Mouse (Mus musculus): Measurements from ENCODE around the gene Timm8a1.

Timm8a1 gene

DNA sequence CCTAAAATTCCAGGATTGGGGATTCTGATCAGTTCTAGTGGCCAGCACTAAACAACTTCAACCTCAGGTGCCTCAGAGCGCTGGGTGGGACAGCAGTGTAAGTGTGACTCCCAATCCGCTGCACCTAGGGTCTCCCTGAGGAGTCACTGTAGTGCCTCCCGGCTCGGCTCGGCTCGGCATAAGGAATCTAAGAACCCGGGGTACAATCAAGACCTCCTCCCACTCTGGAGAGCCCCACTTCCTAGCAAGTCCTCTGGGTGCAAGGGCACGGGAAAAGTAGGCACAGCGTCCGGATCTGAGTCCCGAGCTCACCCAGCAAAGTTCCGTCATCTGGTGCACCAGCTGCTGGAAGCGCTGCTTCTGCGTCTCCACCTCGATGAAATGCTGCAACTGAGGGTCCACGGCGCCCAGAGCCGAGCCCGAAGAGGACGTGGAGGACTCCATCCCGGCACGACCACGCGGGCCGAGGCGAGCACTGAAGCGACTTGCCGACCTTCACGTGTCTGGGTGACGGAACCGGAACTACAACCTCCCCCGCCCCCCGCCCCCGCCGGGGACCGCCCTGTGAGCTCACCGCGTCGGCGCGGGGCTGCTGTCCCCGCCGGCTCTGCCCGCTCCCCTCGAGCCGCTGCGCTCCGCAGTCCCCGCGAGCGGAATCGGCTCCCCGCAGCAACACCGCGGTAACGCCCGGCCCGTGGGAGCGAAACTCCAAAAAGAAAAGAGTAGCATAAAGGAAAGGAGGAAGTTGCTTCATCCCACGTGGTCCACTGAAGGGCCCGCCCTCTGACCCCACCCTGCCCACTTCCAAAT is at the start of gene Timm8a1:
Gene Timm8a1 (minus strand): TSS at position 721 of the 810 bp plus-strand sequence.
- peak; percentile 61 for DNase-seq

DNA sequence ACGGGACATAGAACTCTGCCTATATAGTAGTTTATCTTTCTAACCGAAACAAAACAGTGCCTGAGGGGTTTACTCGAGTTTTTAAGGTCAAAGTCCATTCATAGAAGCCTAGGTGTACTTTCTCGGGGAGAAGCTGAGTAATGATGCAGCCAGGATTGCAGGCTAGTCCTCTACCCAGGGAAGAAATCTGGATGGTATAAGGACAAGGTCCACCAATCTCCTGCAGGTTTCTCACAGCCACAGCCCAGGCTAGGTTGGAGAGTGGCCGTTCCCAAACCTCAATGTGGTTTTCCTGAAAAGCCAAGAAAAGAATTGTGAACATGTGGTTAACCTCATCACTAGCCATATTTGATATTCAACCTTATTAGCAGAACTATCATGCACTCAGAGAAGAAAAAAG is 48.2 kb upstream of the Timm8a1 start:
- DNase-seq: no peak

DNA sequence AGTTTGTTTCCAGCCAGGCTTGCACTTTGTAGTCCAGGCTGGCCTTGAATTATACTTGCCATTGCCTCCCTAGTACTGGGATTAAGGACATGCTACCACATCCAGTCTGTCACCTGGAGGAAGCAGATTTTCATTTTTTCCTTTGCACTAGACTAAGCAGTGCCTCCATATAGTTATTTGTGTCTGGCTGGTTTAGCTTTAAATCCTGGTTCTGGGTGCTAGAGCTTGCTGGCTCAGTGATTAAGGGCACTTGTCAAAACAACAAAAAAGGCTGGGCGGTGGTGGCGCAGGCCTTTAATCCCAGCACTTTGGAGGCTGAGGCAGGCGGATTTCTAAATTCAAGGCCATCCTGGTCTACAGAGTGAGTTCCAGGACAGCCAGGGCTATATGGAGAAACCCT is 47.3 kb upstream of the Timm8a1 start:
- DNase-seq: no peak

DNA sequence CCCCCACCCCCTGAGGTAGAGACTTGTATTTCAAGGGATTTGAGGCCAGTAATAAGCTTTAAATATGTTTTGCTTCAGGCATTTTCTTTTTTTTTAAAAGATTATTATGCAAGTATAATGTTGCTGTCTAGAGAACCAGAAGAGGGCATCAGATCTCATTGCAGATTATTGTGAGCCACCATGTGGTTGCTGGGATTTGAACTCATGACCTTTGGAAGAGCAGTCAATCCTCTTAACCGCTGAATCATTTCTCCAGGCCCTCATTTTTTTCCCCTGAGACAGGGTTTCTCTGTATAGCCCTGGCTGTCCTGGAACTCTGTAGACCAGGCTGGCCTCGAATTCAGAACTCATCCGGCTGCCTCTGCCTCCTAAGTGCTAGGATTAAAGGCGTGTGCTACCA is 46.6 kb upstream of the Timm8a1 start:
- no peak for DNase-seq

DNA sequence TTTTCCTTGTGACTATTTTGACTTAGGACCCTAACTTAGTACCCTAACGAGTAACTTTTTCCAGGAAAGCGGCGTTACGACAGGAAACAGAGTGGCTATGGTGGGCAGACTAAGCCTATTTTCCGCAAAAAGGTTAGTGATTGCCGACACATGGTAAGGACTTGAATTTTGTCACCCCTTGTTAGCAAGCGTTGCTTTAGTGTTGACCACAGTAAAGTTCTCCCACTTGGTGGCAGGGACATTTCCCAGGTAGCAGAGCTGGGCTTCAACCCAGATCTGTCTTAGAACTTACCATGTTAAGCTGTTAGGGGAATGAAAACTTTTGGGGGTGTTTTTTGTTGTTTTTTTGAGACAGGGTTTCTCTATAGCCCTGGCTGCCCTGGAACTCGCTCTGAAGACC is 44.8 kb upstream of the Timm8a1 start:
- DNase-seq: no peak

DNA sequence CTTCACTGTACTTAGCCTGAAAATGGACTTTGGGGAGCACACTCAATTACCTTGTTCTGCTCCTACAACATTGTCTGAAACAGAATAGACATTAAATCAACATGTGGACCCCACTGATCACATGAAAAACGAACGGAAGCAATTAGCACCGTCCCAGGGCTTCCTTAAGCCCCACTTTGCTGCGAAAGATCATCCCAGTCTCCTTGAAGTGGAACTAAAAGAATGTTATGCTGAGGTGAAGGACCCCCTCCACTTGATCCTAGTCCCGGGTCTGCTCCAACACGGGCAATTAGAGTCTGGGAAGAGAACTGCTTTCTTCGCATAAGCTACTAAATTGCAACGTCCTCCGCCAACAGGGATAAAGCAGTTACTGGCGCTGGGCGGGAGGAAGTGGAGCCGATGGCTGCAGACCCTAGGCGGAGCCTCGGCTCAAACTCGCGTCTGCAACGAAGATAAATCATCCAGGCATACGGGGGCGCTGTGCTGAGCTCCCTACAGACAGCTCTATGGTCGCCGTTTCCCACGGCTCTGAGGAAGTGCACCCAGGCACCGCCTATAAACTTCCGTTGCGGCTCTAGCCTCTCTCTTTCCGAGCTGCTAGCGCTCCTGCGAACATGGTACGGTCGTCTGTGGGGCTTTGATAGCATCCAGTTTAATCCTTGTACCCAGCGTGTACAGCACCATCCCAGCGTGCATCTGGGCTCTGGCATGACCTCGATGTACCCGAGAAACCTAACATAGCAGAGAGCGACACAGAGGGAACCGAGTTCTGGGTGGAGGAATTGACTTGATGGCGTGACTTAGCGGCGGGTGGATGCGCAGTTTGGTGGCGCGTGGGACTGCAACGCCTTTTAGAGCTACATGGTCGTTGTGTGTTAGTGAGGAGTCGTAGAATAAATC is 43.7 kb upstream of the Timm8a1 start, which contains the start of gene Rpl36a:
Gene Rpl36a (plus strand): TSS at position 552 of the 900 bp plus-strand sequence.
- DNase-seq: peak; percentile 91

DNA sequence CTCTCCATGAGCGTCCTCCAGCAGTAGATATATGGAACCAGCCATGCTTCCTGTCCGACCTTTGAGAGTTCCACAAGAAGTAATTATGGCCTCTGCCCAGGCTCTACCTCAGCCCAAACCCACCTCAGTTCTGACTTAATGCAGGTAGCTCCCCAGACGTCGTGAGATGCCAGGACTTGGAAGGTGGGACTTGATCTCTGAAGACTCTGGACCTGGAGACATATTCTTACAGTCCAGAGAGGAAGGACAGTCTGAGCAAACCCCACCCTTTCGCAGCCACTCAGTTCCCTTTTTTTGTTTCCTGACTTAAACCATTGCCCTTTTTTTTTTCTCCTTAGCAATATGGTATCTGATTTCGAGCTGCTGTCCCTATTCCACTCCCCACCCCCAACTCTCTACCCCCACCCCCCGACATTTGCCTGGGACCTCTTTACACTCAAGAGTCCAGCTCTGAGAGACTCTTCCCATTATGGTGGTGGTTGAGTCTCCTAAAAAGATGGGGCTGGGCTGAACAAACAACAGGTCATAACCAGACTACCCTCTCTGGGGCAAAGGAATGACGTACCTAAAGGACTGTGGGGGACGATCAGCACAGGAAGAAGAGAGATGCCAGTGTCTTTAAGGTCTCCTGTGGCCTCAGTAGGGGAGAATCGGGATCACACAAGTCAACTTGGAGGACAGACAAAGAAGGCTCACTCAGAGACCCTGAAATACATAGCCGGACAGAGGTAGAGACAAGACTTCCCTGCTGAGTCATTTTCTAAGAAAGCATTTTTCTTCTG is 41.4 kb upstream of the Timm8a1 start, which contains the start of gene Btk:
Gene Btk (minus strand): TSS at position 683 of the 782 bp plus-strand sequence.
- DNase-seq: no peak

DNA sequence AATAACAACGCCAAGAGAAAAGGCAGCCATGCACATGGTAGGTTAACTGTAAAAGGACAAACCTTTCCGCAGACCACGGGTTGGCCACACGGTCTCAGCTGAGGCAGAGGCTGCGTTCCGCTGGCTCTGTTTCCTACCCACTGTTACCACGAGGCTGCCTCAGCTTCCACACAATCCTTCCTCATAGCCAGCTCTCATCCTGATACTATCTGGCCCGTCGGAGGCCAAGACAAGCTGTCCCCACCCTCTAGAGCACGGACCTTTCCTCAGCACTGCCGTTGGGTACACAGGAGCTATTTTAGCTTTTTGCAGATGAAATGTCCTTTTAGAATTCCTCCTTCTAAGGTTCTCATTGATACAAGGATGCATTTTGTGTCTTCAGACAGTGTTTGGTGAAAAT is 40.6 kb upstream of the Timm8a1 start:
- no peak for DNase-seq

DNA sequence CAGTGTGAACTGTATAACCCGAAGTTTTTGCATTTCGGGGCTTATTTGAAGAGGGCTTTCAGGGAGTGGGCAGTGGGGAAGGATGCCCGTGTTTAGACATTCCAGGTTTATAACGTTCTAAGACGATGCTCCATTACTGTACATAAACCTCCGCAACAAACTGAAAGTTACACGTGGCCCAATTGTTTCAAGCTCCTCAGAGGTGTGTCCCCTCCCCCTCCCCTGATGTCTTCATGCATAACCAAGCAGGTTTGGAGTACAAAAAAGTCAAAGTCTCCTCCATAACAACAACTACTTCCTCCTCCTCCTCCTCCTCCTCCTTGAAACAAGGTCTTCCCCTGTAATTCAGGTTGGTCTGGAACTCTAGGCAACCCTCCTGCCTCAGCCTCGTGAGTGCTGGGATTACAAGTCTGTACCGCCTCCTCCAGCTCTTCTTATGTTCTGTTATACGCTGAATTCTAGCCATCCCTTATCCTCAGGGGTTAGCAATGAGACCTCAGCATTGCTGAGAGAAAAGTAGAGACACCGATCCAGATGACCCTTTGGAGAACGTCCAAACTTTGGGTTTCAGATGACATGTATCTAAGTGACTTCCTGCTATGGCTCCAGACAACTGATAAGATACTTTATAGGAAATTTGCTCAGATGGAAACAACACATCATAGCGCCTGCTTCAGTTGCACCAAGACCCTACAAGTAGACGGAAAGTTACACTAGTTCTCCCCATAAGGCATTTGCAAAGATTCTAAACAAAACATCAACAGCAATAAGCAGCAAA is 39.1 kb upstream of the Timm8a1 start:
- no peak for DNase-seq

DNA sequence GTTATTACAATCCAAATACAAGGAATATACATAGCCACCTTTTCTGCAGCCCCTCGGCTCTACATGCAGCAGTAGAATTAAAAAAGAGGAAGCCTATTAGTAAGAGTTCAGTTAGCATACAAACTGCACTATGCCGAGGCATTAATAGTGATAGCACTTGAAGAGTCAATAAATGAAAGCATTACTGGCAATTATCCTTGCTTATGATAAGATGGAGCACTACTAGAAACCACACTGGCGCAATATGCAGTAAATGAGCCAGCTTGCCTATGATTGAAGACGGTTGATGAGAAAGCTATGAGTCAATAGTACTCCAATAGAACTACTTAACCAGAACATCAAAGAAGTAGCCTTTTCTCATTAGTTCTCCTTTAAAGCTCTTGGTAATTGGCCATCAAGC is 36.2 kb upstream of the Timm8a1 start:
- no peak for DNase-seq

DNA sequence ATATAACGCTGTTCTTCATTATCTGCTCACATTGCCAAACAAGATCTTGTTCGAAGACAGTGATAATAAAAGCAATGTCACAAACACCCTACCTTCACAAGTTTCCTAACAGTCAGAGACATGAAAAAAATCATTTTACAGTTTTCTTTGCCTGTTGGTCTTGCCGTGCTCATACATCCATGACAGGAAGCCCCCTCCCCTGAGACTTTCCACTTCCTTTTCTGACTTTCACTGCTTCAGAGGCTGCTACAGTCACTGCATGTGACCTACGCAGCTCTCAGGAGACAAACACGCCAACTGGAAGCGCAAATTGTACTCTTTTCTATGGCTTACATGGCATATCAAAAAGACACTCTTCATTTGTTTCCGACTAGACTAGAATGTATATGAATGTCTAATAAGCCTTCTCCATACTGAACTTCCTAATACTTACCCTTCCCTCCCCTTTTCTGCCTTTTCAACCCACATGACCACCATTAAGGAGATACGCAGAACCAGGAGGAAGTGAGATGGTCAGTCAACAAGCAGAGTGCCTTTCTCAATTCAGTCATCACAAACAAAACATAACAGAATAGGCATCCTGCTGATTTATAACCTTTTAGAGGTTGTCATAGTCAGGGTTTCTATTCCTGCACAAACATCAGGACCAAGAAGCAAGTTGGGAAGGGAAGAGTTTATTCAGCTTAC is 25.0 kb upstream of the Timm8a1 start:
- DNase-seq: peak; percentile 22

DNA sequence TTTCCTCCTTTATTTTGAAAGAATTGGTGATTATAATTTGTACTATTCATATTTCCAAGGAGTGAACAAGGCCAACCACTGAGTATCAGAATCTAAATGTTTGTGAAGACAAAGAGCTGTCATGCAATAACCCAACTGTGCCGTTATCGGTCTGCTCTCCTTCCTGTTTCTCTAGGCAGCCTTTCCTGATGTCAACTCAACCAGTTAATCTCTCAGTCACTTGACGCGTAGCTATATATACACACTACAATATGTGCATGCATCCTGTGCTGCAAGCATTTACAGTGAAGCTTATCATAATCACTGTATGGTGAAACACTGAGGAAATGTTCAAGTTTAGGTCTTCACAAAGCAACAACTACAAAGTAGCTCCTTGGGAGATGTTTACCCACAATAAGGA is 22.7 kb upstream of the Timm8a1 start:
- DNase-seq: no peak

DNA sequence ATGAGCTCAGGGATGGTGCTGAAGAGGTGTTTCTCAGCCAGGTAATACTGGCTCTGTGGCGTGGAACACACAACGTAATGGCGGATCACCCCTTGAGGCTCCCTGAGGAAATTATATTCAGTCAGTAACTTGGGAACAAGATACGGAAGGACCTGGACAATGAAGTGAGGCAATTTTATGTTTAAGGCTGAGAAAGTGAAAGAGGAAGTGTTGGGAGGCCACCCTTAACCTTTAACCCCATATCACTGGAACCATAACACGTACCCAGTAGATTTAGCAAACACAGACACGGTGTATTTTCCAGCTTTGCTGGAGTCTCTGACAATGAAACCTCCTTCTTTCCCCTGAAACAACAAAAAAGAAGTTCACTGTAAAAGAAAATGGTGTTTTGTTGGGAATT is 12.8 kb upstream of the Timm8a1 start:
- no peak for DNase-seq

DNA sequence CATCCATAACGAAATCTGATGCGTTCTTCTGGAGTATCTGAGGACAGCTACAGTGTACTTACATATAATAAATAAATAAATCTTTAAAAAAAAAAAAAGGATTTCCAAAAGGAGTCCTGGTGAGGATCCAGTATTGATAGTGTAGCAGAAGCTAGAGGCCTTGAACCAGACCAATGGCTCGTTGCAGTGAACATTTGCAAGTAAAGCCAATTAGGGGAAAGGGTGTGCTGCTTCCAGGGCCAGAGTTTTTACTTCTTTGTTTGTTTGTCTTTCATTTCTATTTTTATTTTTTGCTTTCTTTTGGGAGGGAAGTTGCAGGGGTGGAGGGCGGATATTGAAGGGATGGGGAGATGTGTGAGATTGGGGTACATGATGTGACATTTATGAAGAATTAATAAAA is 11.7 kb upstream of the Timm8a1 start:
- DNase-seq: no peak

DNA sequence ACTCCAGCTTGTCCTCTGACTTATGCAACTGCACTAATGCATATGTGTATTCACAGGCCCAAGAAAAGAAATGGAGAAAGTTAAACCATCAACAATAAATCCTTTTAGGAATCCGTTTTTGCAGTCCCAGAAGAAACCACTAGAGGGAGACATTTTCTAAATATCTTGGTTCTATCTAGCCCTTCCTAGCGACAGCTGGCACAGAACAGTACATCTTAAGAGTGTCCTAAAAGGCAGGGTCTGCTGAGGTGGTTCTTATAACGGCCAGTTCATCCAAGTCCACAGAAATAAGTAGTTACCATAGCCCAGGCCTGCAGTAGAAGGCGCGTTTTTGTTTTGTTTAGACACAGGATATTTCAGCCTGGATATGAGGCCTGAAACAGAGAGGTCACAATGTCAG is 9.2 kb upstream of the Timm8a1 start:
- DNase-seq: no peak

DNA sequence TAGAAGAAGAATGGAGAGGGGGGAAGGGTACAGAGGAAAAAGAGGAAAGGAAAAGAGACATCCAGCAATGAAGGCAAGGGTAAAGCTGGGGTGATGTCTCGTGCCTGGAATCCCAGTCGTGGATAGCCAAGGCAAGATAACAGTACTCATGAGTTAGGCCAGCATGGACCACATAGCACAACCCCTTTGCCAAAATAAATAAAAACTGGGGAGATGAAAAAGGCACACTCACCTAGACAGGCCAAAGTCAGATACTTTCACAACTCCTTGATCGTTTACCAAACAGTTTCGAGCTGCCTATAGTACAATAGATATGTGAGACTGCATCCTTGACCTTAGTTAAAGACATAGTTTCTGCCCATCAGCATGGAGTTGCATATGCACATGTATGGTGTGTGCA is 5.7 kb upstream of the Timm8a1 start:
- DNase-seq: no peak

DNA sequence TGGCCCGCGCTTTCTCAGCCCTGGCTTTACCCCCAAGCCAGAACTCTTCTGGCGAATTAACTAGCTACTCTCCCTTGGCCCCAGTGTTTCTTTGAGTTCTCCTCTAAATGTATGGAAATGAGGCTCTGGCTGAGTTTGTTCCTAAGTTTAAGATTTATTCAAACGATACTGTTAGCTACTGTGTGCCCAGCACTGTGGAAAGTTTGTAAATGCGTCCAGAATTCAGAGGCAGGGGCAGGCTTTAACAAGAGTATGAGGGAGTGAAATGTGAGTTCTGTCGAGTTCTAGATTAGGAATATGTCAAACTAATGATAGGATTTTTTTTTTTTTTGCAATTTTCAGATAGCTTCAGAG is 267 bp upstream of the Timm8a1 start:
- DNase-seq: no peak

DNA sequence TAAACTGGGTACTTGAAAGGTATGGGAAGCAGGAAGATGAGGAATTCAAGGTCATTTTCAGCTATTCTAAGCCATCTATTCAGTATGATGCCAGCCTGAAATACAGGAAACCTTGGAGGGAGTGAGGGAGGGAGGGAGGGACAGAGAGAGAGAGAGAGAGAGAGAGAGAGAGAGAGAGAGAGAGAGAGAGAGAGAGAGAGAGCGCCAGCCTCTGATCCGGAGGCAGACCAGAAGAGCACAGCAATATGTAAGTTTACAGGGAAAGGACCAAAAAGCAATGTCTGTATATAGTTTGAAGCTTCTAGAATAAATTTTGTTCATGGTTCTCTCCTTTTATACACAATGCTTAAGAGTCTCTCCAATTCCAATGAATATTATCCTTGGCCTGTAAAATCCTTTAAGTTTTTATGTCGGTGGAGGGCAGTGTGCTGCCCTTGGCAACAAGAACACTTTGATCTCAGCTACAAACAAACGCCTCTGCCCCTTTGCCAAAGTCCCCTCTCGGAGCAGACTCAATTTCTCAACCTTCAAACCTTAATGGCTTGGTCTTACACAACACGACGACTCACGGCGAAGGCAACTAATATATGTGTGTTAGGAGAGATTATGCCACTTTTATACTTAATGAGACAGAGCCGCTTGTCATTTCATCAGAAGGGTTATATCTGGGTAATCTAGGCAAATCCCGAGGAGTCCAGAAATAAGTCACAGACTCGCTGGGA is 1.1 kb downstream of the Timm8a1 start:
- no peak for DNase-seq

DNA sequence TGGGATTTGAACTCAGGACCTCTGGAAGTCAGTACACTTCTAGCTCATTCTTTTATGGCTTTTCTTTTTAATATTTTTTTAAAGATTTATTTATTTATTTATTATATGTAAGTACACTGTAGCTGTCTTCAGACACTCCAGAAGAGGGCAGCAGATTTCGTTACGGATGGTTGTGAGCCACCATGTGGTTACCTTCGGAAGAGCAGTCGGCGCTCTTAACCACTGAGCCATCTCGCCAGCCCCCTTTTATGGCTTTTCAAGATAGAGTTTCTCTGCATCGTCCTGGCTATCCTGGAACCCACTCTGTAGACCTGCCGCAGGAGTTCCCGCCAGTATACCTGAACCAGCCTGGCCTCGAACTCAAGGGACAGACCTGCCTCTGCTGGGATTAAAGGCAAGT is 1.9 kb downstream of the Timm8a1 start:
- peak; percentile 24 for DNase-seq

DNA sequence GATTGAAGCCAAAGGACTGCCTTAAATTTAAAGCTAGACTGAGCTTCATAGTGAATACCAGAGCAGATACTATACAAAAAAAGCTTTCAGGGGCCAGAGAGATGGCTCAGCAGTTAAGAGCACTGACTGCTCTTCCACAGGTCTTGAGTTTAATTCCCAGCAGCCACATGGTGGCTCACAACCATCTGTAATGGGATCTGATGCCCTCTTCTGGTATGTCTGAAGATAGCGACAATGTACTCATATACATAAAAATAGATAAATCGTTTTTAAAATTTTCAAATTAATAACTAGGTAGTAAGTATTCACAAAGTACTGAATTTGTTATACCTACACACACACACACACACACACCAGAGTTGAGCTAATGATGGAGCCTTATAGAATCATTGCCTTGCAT is 8.3 kb downstream of the Timm8a1 start:
- DNase-seq: no peak

DNA sequence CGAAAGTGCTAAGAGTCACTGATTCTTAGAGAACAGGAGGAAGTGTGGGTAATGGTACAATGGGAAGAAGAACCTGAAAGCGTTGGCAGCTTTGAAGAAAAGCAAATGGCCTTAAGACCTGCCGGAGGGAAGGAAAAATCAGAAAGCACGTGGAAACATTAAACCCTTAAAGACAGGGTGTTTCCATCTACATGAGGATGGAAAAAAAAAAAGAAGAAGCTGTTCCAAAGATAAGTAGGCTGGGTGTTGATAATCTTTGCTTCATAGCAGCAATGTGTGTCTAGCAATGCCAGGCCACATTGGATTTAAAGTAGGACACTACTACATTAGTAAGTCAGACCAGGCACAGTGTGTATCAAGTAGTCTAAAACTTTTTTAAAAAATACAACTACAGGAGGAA is 16.4 kb downstream of the Timm8a1 start:
- no peak for DNase-seq
